Mouse (Mus musculus) CH12.LX (cell line): Measurements from ENCODE around the gene Lbx2. TPM values are rescaled to one million over a fixed set of nuclear protein-coding genes. Genes with fewer than 3 reads are reported as not detected.

Source experiments
- DNase-seq: peaks from one replicate; pipeline ENCODE4 v3.0.0-alpha.2; 2013; ENCODE audit errors: extremely low read depth
- H3K27ac ChIP-seq: 2 replicates; pipeline ENCODE4 v1.5.1; 2012; ENCODE audit warnings: low read depth, mild to moderate bottlenecking, control low read depth, moderate library complexity; ENCODE audit not compliant: insufficient read depth
- H3K27me3 ChIP-seq: replicated peaks from 2 replicates; pipeline ENCODE3; 2012; ENCODE audit warnings: inconsistent platforms
- H3K36me3 ChIP-seq, 2 experiments: replicated peaks in 1 of 2; 2 replicates each; pipeline versions ENCODE3 to v1.6.1; 2012; ENCODE audit warnings: inconsistent platforms in 1 of 2, low read length in 1 of 2, mild to moderate bottlenecking in 1 of 2, mixed read lengths in 1 of 2, moderate library complexity in 1 of 2; ENCODE audit not compliant: control insufficient read depth in 1 of 2, insufficient read depth in 1 of 2
- H3K4me1 ChIP-seq, 2 experiments: 2 replicates each; pipeline ENCODE4 v1.6.1; 2012; ENCODE audit warnings: inconsistent platforms in 1 of 2, moderate library complexity in 1 of 2; ENCODE audit not compliant: insufficient read depth in 2 of 2, control insufficient read depth in 1 of 2
- H3K4me2 ChIP-seq: 2 replicates; pipeline ENCODE4 v1.6.1; 2012; ENCODE audit warnings: low read depth, mild to moderate bottlenecking, control low read depth; ENCODE audit not compliant: poor library complexity, insufficient read depth, severe bottlenecking
- H3K4me3 ChIP-seq, 3 experiments: fragments of 150-350 bp in 1 of 3; sonication (generic) in 1 of 3; replicated peaks in 1 of 3; 2 replicates each; pipeline versions ENCODE3 to v1.5.1; 2011 to 2012; ENCODE audit warnings: low read depth in 2 of 3, low read length in 2 of 3, mild to moderate bottlenecking in 2 of 3, moderate library complexity in 2 of 3, control low read depth in 1 of 3, improper control_type of control experiment in 1 of 3, inconsistent platforms in 1 of 3, mixed read lengths in 1 of 3; ENCODE audit not compliant: poor library complexity in 1 of 3
- H3K79me2 ChIP-seq: replicated peaks from 2 replicates; pipeline ENCODE4 v1.6.1; 2012; ENCODE audit warnings: mild to moderate bottlenecking, moderate library complexity; ENCODE audit not compliant: control insufficient read depth, poor library complexity, insufficient read depth, severe bottlenecking; ENCODE audit errors: extremely low read depth
- H3K9ac ChIP-seq: 2 replicates; pipeline ENCODE4 v1.6.1; 2012; ENCODE audit warnings: low read depth, mild to moderate bottlenecking, control low read depth, moderate library complexity; ENCODE audit not compliant: insufficient read depth
- H3K9me3 ChIP-seq: replicated peaks from 2 replicates; pipeline ENCODE3; 2012; ENCODE audit warnings: low read length, inconsistent platforms, mixed read lengths
- BHLHE40 ChIP-seq: IDR thresholded peaks from 2 replicates; pipeline ENCODE4 v1.6.1; 2011; ENCODE audit warnings: mild to moderate bottlenecking, low read depth, low read length, improper control_type of control experiment
- CHD1 ChIP-seq: IDR thresholded peaks from 2 replicates; pipeline ENCODE4 v1.6.1; 2012; ENCODE audit warnings: low read depth, low read length, improper control_type of control experiment, inconsistent platforms
- ELF1 ChIP-seq: IDR thresholded peaks from 2 replicates; pipeline ENCODE4 v1.6.1; 2014; ENCODE audit warnings: low read depth, mild to moderate bottlenecking, inconsistent platforms, low read length, improper control_type of control experiment
- IRF4 ChIP-seq: IDR thresholded peaks from 2 replicates; pipeline ENCODE4 v1.6.1; 2014; ENCODE audit warnings: low read depth, mild to moderate bottlenecking, inconsistent platforms, low read length, improper control_type of control experiment
- JUN ChIP-seq: IDR thresholded peaks from 2 replicates; pipeline ENCODE4 v1.6.1; 2011; ENCODE audit warnings: low read depth, mild to moderate bottlenecking, low read length, improper control_type of control experiment, moderate library complexity; ENCODE audit not compliant: insufficient read depth
- MAX ChIP-seq: IDR thresholded peaks from 2 replicates; pipeline ENCODE4 v1.6.1; 2011; ENCODE audit warnings: low read length, improper control_type of control experiment
- MEF2A ChIP-seq: IDR thresholded peaks from 2 replicates; pipeline ENCODE4 v1.6.1; 2014; ENCODE audit warnings: low read depth, mild to moderate bottlenecking, inconsistent platforms, low read length, improper control_type of control experiment, borderline replicate concordance
- MXI1 ChIP-seq: IDR thresholded peaks from 2 replicates; pipeline ENCODE4 v1.6.1; 2011; ENCODE audit warnings: mild to moderate bottlenecking, low read depth, low read length, improper control_type of control experiment
- MYC ChIP-seq: IDR thresholded peaks from 2 replicates; pipeline ENCODE4 v1.6.1; 2011; ENCODE audit warnings: low read depth, mild to moderate bottlenecking, improper control_type of control experiment, low read length
- NRF1 ChIP-seq: IDR thresholded peaks from 2 replicates; pipeline ENCODE4 v1.6.1; 2014; ENCODE audit warnings: low read depth, mild to moderate bottlenecking, inconsistent platforms, low read length, improper control_type of control experiment, moderate library complexity
- PAX5 ChIP-seq: IDR thresholded peaks from 2 replicates; pipeline ENCODE4 v1.6.1; 2012; ENCODE audit warnings: low read length, inconsistent platforms, mixed read lengths
- RAD21 ChIP-seq: IDR thresholded peaks from 2 replicates; pipeline ENCODE4 v1.6.1; 2011; ENCODE audit warnings: low read depth, mild to moderate bottlenecking, low read length, improper control_type of control experiment, moderate library complexity
- SMC3 ChIP-seq: IDR thresholded peaks from 2 replicates; pipeline ENCODE4 v1.6.1; 2011; ENCODE audit warnings: low read depth, low read length, improper control_type of control experiment
- TBP ChIP-seq: conservative IDR thresholded peaks from 2 replicates; pipeline ENCODE4 v1.6.1; 2011; ENCODE audit warnings: low read depth, low read length, improper control_type of control experiment
- TCF12 ChIP-seq: IDR thresholded peaks from 2 replicates; pipeline ENCODE4 v1.6.1; 2014; ENCODE audit warnings: low read depth, mild to moderate bottlenecking, inconsistent platforms, low read length, improper control_type of control experiment
- UBTF ChIP-seq: IDR thresholded peaks from 2 replicates; pipeline ENCODE4 v1.6.1; 2012; ENCODE audit warnings: low read depth, mild to moderate bottlenecking, inconsistent platforms, low read length, improper control_type of control experiment, moderate library complexity
- USF1 ChIP-seq: IDR thresholded peaks from 2 replicates; pipeline ENCODE4 v1.6.1; 2014; ENCODE audit warnings: low read depth, mild to moderate bottlenecking, inconsistent platforms, low read length, improper control_type of control experiment
- USF2 ChIP-seq: conservative IDR thresholded peaks from 2 replicates; pipeline ENCODE4 v1.6.1; 2011; ENCODE audit warnings: low read depth, low read length, improper control_type of control experiment
- ZC3H11A ChIP-seq: IDR thresholded peaks from 2 replicates; pipeline ENCODE4 v1.6.1; 2012; ENCODE audit warnings: low read depth, mild to moderate bottlenecking, inconsistent platforms, low read length, improper control_type of control experiment
- ZKSCAN1 ChIP-seq: IDR thresholded peaks from 2 replicates; pipeline ENCODE4 v1.6.1; 2012; ENCODE audit warnings: low read depth, inconsistent platforms, low read length, improper control_type of control experiment, borderline replicate concordance
- ZMIZ1 ChIP-seq: IDR thresholded peaks from 2 replicates; pipeline ENCODE4 v1.6.1; 2012; ENCODE audit warnings: low read depth, mild to moderate bottlenecking, inconsistent platforms, low read length, improper control_type of control experiment
- dilution Hi-C: fragments of 300-500 bp; cut with MboI; formaldehyde crosslinking; loops from 2 replicates; pipeline ENCODE4 v1.14.3; 2020; ENCODE audit warnings: low sequenced_read_pairs; ENCODE audit not compliant: extremely low pct_unique_long_range_greater_than_20kb, extremely low pct_ligation_motif_present
- in situ Hi-C: fragments of 300-500 bp; cut with MboI; formaldehyde crosslinking; loops from 3 replicates; pipeline ENCODE4 v1.14.3; 2019; ENCODE audit warnings: low sequenced_read_pairs, low pct_ligation_motif_present, low pct_unique_long_range_greater_than_20kb, mixed read lengths
- polyA plus RNA-seq: library from polyadenylated mRNA; unstranded; fragments of >175 nt; gene quantifications from 2 replicates; pipeline ENCODE4 v1.2.1, GENCODE M21; 2012; ENCODE audit warnings: low read depth; ENCODE audit not compliant: insufficient read length
- total RNA-seq, 2 experiments: library from RNA; depleted of rRNA; stranded (reverse); fragments of 300-350 nt in 1 of 2; fragments of >200 nt in 1 of 2; gene quantifications; 2 replicates each; pipeline ENCODE4 v1.2.3; 2012 to 2014

Lbx2 gene
- total and polyA plus RNA-seq, 3 experiments, result 1.2 TPM; not detected in 2

GRCm38 (mm10) chr6:83068221-83068620, 17.9 kb upstream of the Lbx2 start:
- in situ Hi-C loops (no loop called here), dilution Hi-C loops (no loop called here)
- Histone ChIP-seq H3K27me3 (no peaks in the 10 kb centered on the region), H3K4me1 (no peaks in the 10 kb centered on the region), H3K9ac (no peak overlapping the region), H3K79me2 (no peaks in the 10 kb centered on the region), H3K9me3 (peaks cover 33% of the 10 kb centered on the region), H3K4me3 (no peak overlapping the region), H3K27ac (no peak overlapping the region), H3K36me3 (peaks cover 0 to 31% of the 10 kb centered on the region in 2 experiments), H3K4me2 (no peak overlapping the region)
- DNase-seq, result no peak
- no peak for TF ChIP-seq RAD21
- TF ChIP-seq MAX, result no peak
- TF ChIP-seq IRF4, result no peak
- no peak for TF ChIP-seq PAX5
- no peak for TF ChIP-seq TCF12
- no peak for TF ChIP-seq ZC3H11A
- TF ChIP-seq TBP, result no peak
- no peak for TF ChIP-seq ZMIZ1
- no peak for TF ChIP-seq ZKSCAN1
- TF ChIP-seq USF2, result no peak
- TF ChIP-seq USF1, result no peak
- TF ChIP-seq BHLHE40, result no peak
- TF ChIP-seq CHD1, result no peak
- TF ChIP-seq SMC3, result no peak
- no peak for TF ChIP-seq MXI1
- no peak for TF ChIP-seq UBTF
- no peak for TF ChIP-seq MYC
- TF ChIP-seq MEF2A, result no peak

- H3K4me3 ChIP-seq, result no peak overlapping the region
- H3K79me2 ChIP-seq, result no peaks in the 10 kb centered on the region
- TF ChIP-seq NRF1, result no peak
- no peak for TF ChIP-seq ELF1
- TF ChIP-seq JUN, result no peak
- H3K27me3 ChIP-seq, result no peaks in the 10 kb centered on the region
- H3K4me2 ChIP-seq, result no peak overlapping the region
- no peaks in the 10 kb centered on the region for H3K4me1 ChIP-seq
- peaks cover 33% of the 10 kb centered on the region for H3K9me3 ChIP-seq
- no peak overlapping the region for H3K9ac ChIP-seq
- dilution Hi-C loops, result no loop called here
- in situ Hi-C loops, result no loop called here
- DNase-seq, result no peak
- H3K36me3 ChIP-seq, result peaks cover 0 to 26% of the 10 kb centered on the region in 2 experiments
- H3K27ac ChIP-seq, result no peak overlapping the region
Observed at GRCm38 (mm10) chr6:83068706-83069487, 17.3 kb upstream of the Lbx2 start.
